Mouse (Mus musculus) heart, embryonic 14.5 days (tissue): Measurements from ENCODE around the gene Fam160a1. TPM values are rescaled to one million over a fixed set of nuclear protein-coding genes. Genes with fewer than 3 reads are reported as not detected.
A peak's percentile ranks its signal among the peaks of the same experiment; 100 is the strongest.

Experiments
- ATAC-seq: fragments of 200-750 bp; cut with Nextera tagmentation; 2 replicates; pipeline ENCODE4 v1.8.0; 2017; ENCODE audit warnings: low read depth, moderate TSS enrichment; ENCODE audit not compliant: insufficient number of reproducible peaks, insufficient read depth, low FRiP score
- H3K27ac ChIP-seq, 2 experiments: fragments of 200-500 bp in 1 of 2; fragments of 300-500 bp in 1 of 2; sonication (generic) in 1 of 2; replicated peaks in 1 of 2; 2 replicates each; pipeline ENCODE4 v1.5.1; 2012 to 2014; ENCODE audit warnings: low read depth in 2 of 2, low read length in 2 of 2, control low read depth in 1 of 2, mild to moderate bottlenecking in 1 of 2, mixed read lengths in 1 of 2; ENCODE audit not compliant: control insufficient read depth in 1 of 2, insufficient read depth in 1 of 2
- H3K27me3 ChIP-seq: fragments of 300-500 bp; sonication (generic); 2 replicates; pipeline ENCODE4 v1.6.1; 2014; ENCODE audit warnings: mild to moderate bottlenecking, low read length, control low read depth; ENCODE audit not compliant: control insufficient read depth, insufficient read depth
- H3K36me3 ChIP-seq: fragments of 300-500 bp; sonication (generic); 2 replicates; pipeline ENCODE4 v1.6.1; 2014; ENCODE audit warnings: mild to moderate bottlenecking, control low read depth, low read length, mixed read lengths; ENCODE audit not compliant: control insufficient read depth, insufficient read depth
- H3K4me1 ChIP-seq, 2 experiments: fragments of 200-500 bp in 1 of 2; fragments of 300-500 bp in 1 of 2; sonication (generic) in 1 of 2; 2 replicates each; pipeline ENCODE4 v1.6.1; 2012 to 2014; ENCODE audit warnings: low read length in 2 of 2, control low read depth in 1 of 2, mixed read lengths in 1 of 2; ENCODE audit not compliant: control insufficient read depth in 2 of 2, insufficient read depth in 2 of 2
- H3K4me2 ChIP-seq: fragments of 300-500 bp; sonication (generic); 2 replicates; pipeline ENCODE4 v1.6.1; 2014; ENCODE audit warnings: mild to moderate bottlenecking, low read length
- H3K4me3 ChIP-seq, 2 experiments: fragments of 200-500 bp in 1 of 2; fragments of 300-500 bp in 1 of 2; sonication (generic) in 1 of 2; 2 replicates each; pipeline ENCODE4 v1.5.1; 2012 to 2014; ENCODE audit warnings: low read length in 2 of 2, mild to moderate bottlenecking in 2 of 2, control low read depth in 1 of 2, low read depth in 1 of 2, moderate library complexity in 1 of 2; ENCODE audit not compliant: control insufficient read depth in 1 of 2, insufficient read depth in 1 of 2
- H3K9ac ChIP-seq: fragments of 300-500 bp; sonication (generic); 2 replicates; pipeline ENCODE4 v1.6.1; 2014; ENCODE audit warnings: mild to moderate bottlenecking, low read length
- H3K9me3 ChIP-seq: fragments of 300-500 bp; sonication (generic); 2 replicates; pipeline ENCODE4 v1.6.1; 2016; ENCODE audit warnings: low read length, control low read depth; ENCODE audit not compliant: control insufficient read depth
- WGBS: fragments of 180-500 bp; shearing (Covaris S2); extraction: QIAGEN DNeasy Blood & Tissue Kit; methylation state at CpG from one replicate; pipeline ENCODE4 v1.1.7; 2014; 5-methylcytosine and 5-hydroxymethylcytosine counted together
- polyA plus RNA-seq: library from polyadenylated mRNA; unstranded; fragments of >200 nt; fragmentation: Nextera tagmentation; extraction: Ambion mirVana; gene quantifications from 2 replicates; pipeline ENCODE4 v1.2.1, GENCODE M21; 2014

Fam160a1 gene
- polyA plus RNA-seq, 1 experiment from 2014 or later, result 7.4 TPM

DNA sequence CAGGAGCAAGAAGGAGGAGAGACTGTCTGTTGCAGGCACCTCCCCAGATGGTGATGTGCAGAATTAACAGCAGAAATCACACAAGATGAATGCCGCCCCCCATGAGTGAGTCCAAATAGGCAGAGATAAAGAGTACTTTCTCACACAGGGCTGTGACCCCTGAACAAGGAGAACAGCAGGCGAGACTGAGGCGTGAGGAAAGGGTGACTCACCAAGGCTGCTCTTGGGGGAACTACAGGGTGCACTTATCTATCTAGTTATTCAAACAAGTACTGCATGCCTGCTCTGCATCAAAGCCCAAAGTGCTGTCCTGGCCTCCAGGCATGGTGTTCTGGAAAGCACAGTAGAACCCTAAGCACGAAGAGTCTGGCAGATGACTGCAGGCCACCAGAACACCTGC is 43.2 kb downstream of the Fam160a1 start:
- 11% methylated on average over 4 of the region's 4 CpGs for WGBS
- ATAC-seq, result peak; percentile 85
- Histone ChIP-seq H3K4me1 (peaks cover 17 to 25% of the 10 kb centered on the region in 2 experiments), H3K27me3 (no peaks in the 10 kb centered on the region), H3K36me3 (no peaks in the 10 kb centered on the region), H3K27ac (peak overlapping the region; percentile 73 to 76), H3K4me2 (0 out of 2 replicates have a peak overlapping the region, but pooled peaks have one; percentile 21), H3K4me3 (no peak overlapping the region), H3K9me3 (no peaks in the 10 kb centered on the region), H3K9ac (no peak overlapping the region)

DNA sequence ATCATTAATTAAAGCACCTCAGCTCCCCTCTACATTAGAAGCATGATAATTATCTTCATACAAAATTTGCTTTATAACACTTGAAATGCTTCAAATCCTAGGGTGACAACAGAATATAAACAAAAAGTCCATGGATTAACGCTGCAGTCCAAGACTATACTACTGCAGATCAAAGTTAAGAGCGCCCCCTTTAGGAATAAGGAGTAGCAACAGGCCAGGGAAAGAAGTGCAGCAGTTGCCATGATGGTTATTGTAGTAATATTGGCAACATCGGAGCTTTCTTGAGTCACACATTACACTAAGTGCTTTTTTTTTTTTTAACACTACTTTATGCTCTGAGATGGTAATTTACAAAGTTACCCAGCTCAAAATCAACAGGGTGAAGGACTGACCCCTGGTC is 43.7 kb downstream of the Fam160a1 start:
- ATAC-seq, result no peak
- 42% methylated on average over 3 of the region's 3 CpGs for WGBS
- H3K27me3 ChIP-seq, result no peaks in the 10 kb centered on the region
- no peak overlapping the region for H3K4me2 ChIP-seq
- no peaks in the 10 kb centered on the region for H3K36me3 ChIP-seq
- no peak overlapping the region for H3K9ac ChIP-seq
- H3K4me1 ChIP-seq, result peaks cover 17 to 25% of the 10 kb centered on the region in 2 experiments
- H3K4me3 ChIP-seq, result no peak overlapping the region
- 0 out of 2 replicates have a peak, but pooled peaks cover 2% of the 10 kb centered on the region for H3K9me3 ChIP-seq
- H3K27ac ChIP-seq, result peak overlapping the region; percentile 73 to 76; a peak in 3 of 4 replicates

DNA sequence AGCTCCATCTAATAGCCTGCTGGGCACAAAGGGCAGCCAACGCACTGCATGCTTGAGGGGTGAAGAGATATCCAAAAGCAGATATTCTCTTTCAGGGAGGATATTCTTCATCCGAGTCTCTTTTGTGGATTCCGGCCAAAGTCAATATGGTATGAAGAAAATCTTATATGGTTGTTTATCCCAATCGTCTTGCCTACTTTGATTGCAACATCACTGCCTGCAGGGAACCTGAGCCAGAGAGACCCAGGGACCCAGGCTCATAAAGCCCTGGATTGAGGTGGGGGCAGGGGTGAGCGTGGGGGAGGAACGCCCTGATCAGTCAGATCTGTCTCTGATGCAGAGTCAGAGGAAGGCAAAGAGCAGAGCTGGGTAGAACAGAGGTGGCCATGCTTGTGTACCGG is 52.2 kb downstream of the Fam160a1 start:
- no peak for ATAC-seq
- Histone ChIP-seq H3K4me3 (no peak overlapping the region), H3K36me3 (no peaks in the 10 kb centered on the region)

DNA sequence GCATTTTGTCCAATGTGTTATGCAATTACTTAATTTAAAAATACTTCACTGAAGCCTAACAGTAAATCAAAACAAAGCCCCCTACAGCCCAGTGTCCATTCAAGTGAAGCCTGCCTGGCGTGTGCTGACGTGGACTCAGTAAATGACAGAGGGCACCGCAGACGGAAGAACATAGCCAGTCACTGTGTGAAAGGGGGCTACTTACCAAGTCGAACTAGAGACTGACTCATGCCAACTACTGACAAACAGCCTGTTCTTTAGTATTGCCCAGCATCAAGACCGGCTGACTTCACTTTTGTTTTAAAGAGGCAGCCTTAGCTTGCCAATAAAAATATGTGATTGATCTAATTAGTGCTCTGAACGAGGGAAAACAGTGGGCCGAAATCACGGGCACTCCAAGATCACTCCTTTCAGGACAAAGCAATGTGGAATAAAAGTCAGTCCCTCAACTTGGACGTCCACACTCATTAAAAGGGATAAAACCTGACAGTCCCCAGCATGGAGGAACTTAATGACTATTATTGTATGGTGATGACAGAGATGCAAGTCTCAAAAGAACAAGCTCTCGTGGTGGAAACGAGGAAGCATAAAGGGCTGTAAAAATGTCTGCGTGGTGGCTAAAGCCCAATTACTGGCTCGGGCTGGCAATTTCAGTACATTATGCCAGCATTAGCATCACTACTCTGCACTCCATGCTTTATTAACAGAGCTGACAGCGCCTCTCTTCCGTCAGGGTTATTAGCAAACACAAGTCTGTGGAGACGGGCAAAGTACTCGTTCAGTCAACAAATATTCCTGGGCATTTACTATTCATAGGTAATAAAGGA is 52.9 kb downstream of the Fam160a1 start:
- H3K4me1 ChIP-seq, result no peaks in the 10 kb centered on the region
- WGBS, result 78% methylated on average over 18 of the region's 18 CpGs
- H3K9ac ChIP-seq, result no peak overlapping the region
- ATAC-seq, result no peak
- 0 out of 2 replicates have a peak, but pooled peaks cover 2% of the 10 kb centered on the region for H3K9me3 ChIP-seq
- H3K4me2 ChIP-seq, result no peak overlapping the region
- no peaks in the 10 kb centered on the region for H3K27me3 ChIP-seq
- H3K27ac ChIP-seq, result no peak overlapping the region
- H3K36me3 ChIP-seq, result no peaks in the 10 kb centered on the region
- H3K4me3 ChIP-seq, result no peak overlapping the region

More for the DNA sequence above, 52.2 kb downstream of the Fam160a1 start:
- Histone ChIP-seq H3K4me2 (no peak overlapping the region), H3K27ac (no peak overlapping the region), H3K9me3 (0 out of 2 replicates have a peak, but pooled peaks cover 2% of the 10 kb centered on the region), H3K4me1 (no peaks in the 10 kb centered on the region), H3K9ac (no peak overlapping the region), H3K27me3 (no peaks in the 10 kb centered on the region)
- whole genome bisulfite sequencing, result 69% methylated on average over 7 of the region's 7 CpGs

DNA sequence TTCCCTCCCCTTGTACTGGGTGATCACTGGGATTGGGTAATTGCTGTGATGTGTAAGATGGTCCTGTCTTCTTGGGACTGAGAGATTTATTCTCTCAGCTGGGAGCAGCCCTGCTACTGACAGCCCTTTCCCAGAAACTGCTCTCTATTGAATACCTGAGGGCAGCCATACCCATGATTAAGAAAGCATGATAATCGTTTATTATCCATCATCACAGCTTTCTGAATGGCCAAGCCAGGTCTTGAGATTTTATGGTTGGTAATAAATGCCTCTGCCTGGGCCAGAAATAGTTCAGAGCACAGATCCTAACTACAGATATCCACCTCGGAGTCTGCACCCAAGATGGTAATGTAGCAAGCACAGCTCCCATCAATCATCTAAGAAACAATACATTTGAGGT is 59.1 kb downstream of the Fam160a1 start:
- WGBS, result 54% methylated on average over 2 of the region's 2 CpGs
- H3K27ac ChIP-seq, result no peak overlapping the region
- no peak overlapping the region for H3K9ac ChIP-seq

DNA sequence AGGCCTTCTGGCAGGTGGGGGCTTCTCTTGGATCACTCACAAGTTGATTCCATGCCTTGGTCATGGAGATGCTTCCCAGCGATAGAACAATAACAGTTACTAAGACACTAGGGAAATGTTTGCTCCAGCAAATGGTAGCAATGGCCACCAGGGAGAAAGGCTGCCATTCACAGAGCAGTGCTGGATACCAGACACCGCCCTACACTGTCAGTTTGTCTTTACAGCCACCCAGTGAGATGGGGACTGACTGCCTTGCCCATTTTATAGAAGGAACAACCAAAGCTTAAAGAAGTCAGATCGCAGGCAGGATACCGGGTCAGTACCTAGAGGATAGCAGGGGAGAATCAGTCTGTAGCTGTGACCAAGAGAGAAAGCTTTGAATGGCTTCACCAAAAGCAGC is 59.7 kb downstream of the Fam160a1 start:
- Histone ChIP-seq H3K4me1 (no peaks in the 10 kb centered on the region), H3K4me3 (no peak overlapping the region), H3K4me2 (no peak overlapping the region), H3K9ac (no peak overlapping the region), H3K27ac (no peak overlapping the region), H3K27me3 (no peaks in the 10 kb centered on the region), H3K9me3 (no peaks in the 10 kb centered on the region), H3K36me3 (no peaks in the 10 kb centered on the region)
- no peak for ATAC-seq
- WGBS, result 87% methylated on average over 4 of the region's 4 CpGs

More for the DNA sequence above, 59.1 kb downstream of the Fam160a1 start:
- Histone ChIP-seq H3K4me1 (no peaks in the 10 kb centered on the region), H3K36me3 (no peaks in the 10 kb centered on the region), H3K4me2 (no peak overlapping the region), H3K4me3 (no peak overlapping the region), H3K9me3 (no peaks in the 10 kb centered on the region), H3K27me3 (no peaks in the 10 kb centered on the region)
- no peak for ATAC-seq

DNA sequence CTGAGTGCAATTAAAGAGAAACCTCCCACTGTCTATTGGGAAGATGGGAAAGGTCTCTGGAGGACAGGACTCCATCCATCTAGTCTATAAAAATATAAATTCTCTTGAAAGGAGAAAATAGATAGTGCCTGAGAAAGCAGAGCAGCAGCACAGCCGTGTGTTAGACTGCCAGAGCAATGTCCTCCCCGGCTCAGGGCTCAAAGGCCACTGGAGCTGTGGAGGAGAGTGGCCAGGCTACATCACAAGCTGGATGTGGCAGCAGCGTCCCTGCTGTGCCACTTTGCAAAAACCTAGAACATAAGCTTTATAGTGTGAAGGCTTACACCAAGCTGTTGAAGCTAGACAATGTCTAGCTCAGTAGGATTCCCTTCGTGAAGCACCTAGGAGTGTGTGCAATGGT is 67.7 kb downstream of the Fam160a1 start:
- no peak overlapping the region for H3K4me3 ChIP-seq
- H3K27ac ChIP-seq, result no peak overlapping the region
- H3K4me2 ChIP-seq, result no peak overlapping the region
- H3K9ac ChIP-seq, result no peak overlapping the region
- peaks cover 4 to 12% of the 10 kb centered on the region in 2 experiments; a peak in 2 of 4 replicates for H3K4me1 ChIP-seq
- no peaks in the 10 kb centered on the region for H3K27me3 ChIP-seq
- ATAC-seq, result no peak
- H3K36me3 ChIP-seq, result no peaks in the 10 kb centered on the region
- H3K9me3 ChIP-seq, result no peaks in the 10 kb centered on the region
- 35% methylated on average over 4 of the region's 4 CpGs for WGBS
